In the genomic region with DNA sequence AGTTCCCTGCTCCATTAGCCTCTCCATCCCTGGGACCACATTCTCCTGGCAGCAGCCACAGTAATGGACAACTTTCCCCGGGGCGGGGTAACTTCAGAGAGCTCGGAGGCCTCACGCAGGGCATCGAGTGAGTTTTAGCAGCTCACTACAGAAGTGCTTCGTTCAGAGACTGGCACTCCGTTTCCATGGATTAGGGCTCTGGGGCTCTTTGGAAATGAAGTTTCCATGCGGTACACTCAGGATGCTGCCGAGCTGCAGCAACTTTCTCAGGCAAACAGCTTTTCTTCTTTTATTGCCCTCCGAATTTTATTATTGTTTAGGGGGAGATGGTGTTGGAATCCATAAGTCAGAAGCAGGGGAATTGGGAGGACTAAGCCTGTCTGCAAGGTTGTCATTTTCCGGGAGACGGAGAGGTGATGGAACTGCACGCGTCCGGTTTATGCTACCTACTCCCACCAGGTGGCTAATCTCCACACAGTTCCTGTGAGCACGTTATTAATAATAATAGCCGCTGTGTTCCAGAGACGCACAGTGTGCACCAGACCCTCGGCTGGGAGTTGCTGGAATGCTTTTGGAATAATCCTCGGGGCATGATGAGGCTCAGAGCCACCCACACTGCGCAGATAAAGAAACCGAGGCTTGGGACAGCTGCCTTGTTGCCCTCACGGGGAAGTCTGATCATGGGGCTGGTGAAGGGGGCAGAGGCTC, we compare ENCODE assay signal across 10 mouse cellular contexts.
A peak's percentile ranks its signal among the peaks of the same experiment; 100 is the strongest.
DNase-seq lines count a peak whose midpoint lies in the region; ATAC-seq and TF ChIP-seq lines count a peak whose summit lies in the region.
"Had no signal": no experiment of that assay in that cellular context is flagged by ENCODE, and none has a peak within 500 bp of the region (broad histone marks: within the 10 kb centered on the region; RNA-seq: fewer than 3 reads in every experiment).

No protein-coding gene starts in this region.

- no peaks in the 10 kb centered on the region for H3K4me1 ChIP-seq in kidney, postnatal 0 days (replicated peaks; ENCODE audit: insufficient read depth, low read length)
- peaks cover 22% of the 10 kb centered on the region for H3K4me1 ChIP-seq in limb, embryonic 12.5 days (replicated peaks)
- peaks cover 8% of the 10 kb centered on the region for H3K4me1 ChIP-seq in neural tube, embryonic 15.5 days

- 35% methylated on average over 23 of the region's 23 CpGs for WGBS in kidney, postnatal 0 days
- 12% methylated on average over 23 of the region's 23 CpGs for WGBS in limb, embryonic 12.5 days
- WGBS in neural tube, embryonic 15.5 days = 29% methylated on average over 23 of the region's 23 CpGs

- no peaks in the 10 kb centered on the region for H3K36me3 ChIP-seq in kidney, postnatal 0 days (ENCODE audit: insufficient read depth, low read length)
- no peaks in the 10 kb centered on the region for H3K36me3 ChIP-seq in limb, embryonic 12.5 days
- H3K36me3 ChIP-seq in neural tube, embryonic 15.5 days = no peaks in the 10 kb centered on the region

- H3K27ac ChIP-seq in kidney, postnatal 0 days = no peak overlapping the region
- H3K27ac ChIP-seq in limb, embryonic 12.5 days = peak overlapping the region; percentile 20; the same call in 1 of the 2 replicates
- H3K27ac ChIP-seq in neural tube, embryonic 15.5 days (replicated peaks) = no peak overlapping the region
- H3K27ac ChIP-seq: left cerebral cortex, adult 2 months had no signal

- DNase-seq in adrenal gland, adult 2 months = peak; percentile 2
- DNase-seq in adrenal gland, adult 8-10 months = no peak
- DNase-seq in kidney, postnatal 0 days (ENCODE audit: low spot score) = no peak
- no peak for DNase-seq in kidney, postnatal 4 days
- no peak for DNase-seq in layer of hippocampus, adult 18-20 months (ENCODE audit: low spot score in 2 of 2)
- DNase-seq: lung, postnatal 10 days had no signal

- H3K27me3 ChIP-seq in kidney, postnatal 0 days (ENCODE audit: insufficient read depth, low read length) = no peaks in the 10 kb centered on the region
- H3K27me3 ChIP-seq in limb, embryonic 12.5 days = peaks cover 17% of the 10 kb centered on the region
- H3K27me3 ChIP-seq in neural tube, embryonic 15.5 days (replicated peaks) = 0 out of 2 replicates have a peak, but pooled peaks cover 7% of the 10 kb centered on the region

- no peak for ATAC-seq in kidney, postnatal 0 days (replicated peaks; ENCODE audit: low FRiP score, low read depth)
- ATAC-seq in limb, embryonic 12.5 days (ENCODE audit: insufficient number of reproducible peaks, insufficient read depth, low FRiP score, low TSS enrichment, low read depth) = peak; percentile 75; the same call in 1 of the 2 replicates
- ATAC-seq in neural tube, embryonic 15.5 days (ENCODE audit: low FRiP score) = no peak
- no peak for ATAC-seq in erythroblast, adult 5-6 weeks (replicated peaks; ENCODE audit: low FRiP score, poor library complexity, severe bottlenecking)

- H3K4me2 ChIP-seq in kidney, postnatal 0 days (ENCODE audit: low read length) = no peak overlapping the region
- H3K4me2 ChIP-seq in limb, embryonic 12.5 days = peak overlapping the region; percentile 48
- H3K4me2 ChIP-seq in neural tube, embryonic 15.5 days = peak overlapping the region; percentile 40

- H3K9ac ChIP-seq in kidney, postnatal 0 days (ENCODE audit: low read depth, low read length) = no peak overlapping the region
- H3K9ac ChIP-seq in limb, embryonic 12.5 days (replicated peaks) = no peak overlapping the region
- H3K9ac ChIP-seq in neural tube, embryonic 15.5 days (replicated peaks) = no peak overlapping the region

- TF ChIP-seq CTCF in kidney, postnatal 0 days (IDR thresholded peaks at IDR 0.05; ENCODE audit: low read depth) = 0 out of 2 replicates have a peak, but pooled peaks have one; percentile 14

- H3K4me3 ChIP-seq in kidney, postnatal 0 days (replicated peaks; ENCODE audit: low read depth, low read length) = no peak overlapping the region
- peak overlapping the region; percentile 9; the same call in 1 of the 2 replicates for H3K4me3 ChIP-seq in limb, embryonic 12.5 days (replicated peaks)
- H3K4me3 ChIP-seq in neural tube, embryonic 15.5 days (replicated peaks) = no peak overlapping the region
- H3K4me3 ChIP-seq: left cerebral cortex, adult 2 months had no signal

- no peaks in the 10 kb centered on the region for H3K9me3 ChIP-seq in kidney, postnatal 0 days (replicated peaks; ENCODE audit: low read length)
- H3K9me3 ChIP-seq in limb, embryonic 12.5 days = 0 out of 2 replicates have a peak, but pooled peaks cover 5% of the 10 kb centered on the region
- H3K9me3 ChIP-seq in neural tube, embryonic 15.5 days (replicated peaks) = no peaks in the 10 kb centered on the region
